Mouse (Mus musculus) frontal cortex, adult 2 months (tissue): ENCODE measurements around the gene Nrip2. TPM values are rescaled to one million over a fixed set of nuclear protein-coding genes. Genes with fewer than 3 reads are reported as not detected.

Experiments
- DNase-seq, 2 experiments: peaks; one replicate each; pipeline ENCODE4 v3.0.0; 2022; ENCODE audit warnings: low spot score in 1 of 2; ENCODE audit errors: extremely low spot score in 1 of 2
- polyA plus RNA-seq: library from polyadenylated mRNA; depleted of rRNA; stranded (reverse); fragments of >200 nt; gene quantifications from 2 replicates; pipeline ENCODE4 v1.2.3, GENCODE M21; 2012; rRNA removed

The Nrip2 gene
- polyA plus RNA-seq, 1 experiment, result 22.7 TPM

DNA sequence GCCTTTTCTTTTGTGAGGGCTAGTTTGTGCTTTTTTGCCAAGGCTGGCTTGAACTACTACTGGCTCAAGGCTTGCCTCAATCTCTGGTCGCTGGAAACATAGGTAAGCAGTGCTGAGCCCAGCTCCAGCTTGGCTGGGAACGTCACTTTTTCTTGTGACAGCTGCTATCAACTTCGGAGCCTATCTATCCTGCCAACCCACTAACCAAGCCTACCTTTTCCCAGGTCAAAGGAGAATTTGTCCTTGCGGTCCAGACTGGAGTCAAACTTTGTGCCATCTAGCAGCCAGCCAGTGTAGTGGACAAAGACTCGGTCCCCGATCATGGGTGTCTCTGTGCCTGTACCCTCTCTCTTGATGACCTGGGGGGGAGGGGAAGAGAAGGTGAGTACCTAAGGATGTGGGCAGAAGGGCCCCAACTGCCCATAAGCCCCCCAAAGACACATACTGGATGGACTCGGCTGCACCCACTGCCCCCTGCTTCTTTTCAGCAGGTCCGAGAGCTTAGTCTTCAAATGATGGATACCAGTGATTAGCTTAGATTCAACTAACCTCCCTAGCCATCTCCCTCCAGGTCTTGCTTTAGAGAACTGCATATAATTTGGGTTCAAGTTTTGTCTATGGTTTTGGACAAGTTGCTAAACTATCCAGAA lies 37.4 kb downstream of the Nrip2 start:
- DNase-seq, result no peak

DNA sequence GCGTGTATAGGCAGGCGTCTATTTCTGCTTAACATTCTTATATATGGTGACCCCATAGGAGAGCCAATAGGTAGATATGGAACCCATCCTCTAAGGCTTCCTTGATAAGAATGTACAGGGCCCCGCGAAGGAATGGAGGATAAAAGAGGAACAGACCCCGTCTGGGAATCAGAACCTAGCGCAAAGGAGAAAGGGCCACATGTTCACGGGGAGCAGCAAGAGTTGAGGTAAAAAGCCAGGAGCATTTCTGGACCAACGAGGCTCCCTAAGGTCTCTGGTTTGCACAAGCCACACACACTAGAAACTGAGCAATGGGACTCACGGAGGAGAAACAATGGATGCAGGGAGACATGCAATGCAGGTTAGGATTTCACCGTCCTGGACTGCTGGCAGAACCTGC lies 38.2 kb downstream of the Nrip2 start:
- DNase-seq, result peak in 1 of 2 experiments; percentile 27

DNA sequence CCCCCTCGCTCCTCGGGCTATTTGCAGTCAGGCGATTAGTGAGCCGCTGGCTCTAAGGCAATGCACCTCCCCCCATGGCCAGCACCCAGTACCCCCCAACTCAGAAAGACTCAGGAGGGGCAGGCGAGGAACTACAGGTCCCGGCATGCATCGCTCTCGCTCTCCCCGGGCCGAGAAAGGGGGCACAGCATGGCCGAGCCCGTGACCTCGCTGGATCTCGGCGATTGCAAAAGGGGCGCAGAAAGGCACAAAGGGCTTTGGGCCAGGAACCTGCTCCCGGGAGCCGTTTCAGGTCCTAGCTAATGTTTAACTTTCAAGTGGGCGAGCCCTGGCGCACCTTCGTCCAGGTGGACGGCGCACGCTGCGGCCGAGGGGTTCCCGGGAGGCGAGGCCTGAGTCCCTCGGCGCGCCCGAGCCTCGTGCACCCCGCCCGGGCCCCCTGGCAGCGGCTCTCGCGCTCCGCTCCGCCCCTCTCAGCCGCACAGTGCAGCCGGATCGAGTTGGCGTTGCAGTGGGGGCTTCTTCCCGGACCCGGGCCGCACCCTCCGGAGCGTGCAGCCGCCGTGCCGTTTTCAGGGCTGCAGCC lies 38.7 kb downstream of the Nrip2 start:
- DNase-seq, result peak in 1 of 2 experiments; percentile 53

DNA sequence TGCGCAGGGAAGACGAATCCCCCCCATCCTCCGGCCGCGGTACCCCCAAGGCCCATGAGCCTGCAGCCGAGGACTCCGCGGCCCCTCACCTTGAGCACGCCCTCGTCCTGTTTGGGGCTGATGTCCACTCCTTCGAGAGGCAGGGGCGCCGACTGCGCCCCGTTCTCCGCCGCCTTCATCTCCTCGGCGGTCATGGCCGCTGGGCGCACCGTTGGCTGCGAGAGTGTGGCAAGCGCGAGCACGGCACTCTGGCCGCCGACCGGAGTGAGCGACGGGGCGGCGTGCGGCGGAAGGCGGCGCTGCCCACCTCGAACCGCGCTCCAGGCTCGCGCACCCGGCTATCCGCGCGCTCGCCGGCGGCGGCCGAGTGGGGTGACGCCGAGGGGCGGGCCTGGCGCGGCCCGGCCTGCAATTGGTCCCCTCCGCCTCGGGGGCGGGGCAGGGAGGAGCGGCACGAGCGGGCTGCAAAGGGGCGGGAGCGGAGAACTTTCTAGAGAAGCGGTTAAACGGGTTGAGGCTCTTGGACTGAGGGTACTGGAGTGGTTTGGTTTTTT lies 39.3 kb downstream of the Nrip2 start, which contains the start of gene Fkbp4:
Gene Fkbp4, minus strand, starts transcription at position 361 of the 554 bp plus-strand sequence.
- DNase-seq, result peak; percentile 73 to 92

DNA sequence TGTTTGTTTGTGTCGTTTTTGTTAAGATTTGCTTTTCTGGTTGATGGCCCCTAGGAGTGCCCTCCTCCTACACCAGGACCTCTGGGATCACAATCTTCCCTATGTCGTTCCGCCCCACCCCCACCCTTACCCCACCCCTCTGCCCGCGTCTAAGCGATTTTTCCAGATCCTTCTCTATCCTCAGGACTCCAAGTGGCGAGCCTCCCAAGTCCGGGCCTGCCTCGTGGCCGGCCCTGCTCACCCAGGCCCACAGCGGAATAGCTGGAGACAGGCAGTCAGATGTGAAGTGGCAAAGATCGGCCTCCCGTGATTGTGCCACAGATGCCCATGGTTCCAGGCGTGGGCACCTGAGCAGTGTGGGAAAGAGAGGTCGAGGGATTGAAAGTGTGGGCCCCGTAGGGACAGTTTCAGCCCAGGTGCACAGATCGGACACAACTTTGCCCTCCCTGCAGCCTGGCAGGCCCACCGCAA lies 39.8 kb downstream of the Nrip2 start:
- DNase-seq, result no peak

- DNase-seq, result no peak
These were observed 41.1 kb downstream of the Nrip2 start for GRCm38 (mm10) chr6:128440238-128440637.

DNA sequence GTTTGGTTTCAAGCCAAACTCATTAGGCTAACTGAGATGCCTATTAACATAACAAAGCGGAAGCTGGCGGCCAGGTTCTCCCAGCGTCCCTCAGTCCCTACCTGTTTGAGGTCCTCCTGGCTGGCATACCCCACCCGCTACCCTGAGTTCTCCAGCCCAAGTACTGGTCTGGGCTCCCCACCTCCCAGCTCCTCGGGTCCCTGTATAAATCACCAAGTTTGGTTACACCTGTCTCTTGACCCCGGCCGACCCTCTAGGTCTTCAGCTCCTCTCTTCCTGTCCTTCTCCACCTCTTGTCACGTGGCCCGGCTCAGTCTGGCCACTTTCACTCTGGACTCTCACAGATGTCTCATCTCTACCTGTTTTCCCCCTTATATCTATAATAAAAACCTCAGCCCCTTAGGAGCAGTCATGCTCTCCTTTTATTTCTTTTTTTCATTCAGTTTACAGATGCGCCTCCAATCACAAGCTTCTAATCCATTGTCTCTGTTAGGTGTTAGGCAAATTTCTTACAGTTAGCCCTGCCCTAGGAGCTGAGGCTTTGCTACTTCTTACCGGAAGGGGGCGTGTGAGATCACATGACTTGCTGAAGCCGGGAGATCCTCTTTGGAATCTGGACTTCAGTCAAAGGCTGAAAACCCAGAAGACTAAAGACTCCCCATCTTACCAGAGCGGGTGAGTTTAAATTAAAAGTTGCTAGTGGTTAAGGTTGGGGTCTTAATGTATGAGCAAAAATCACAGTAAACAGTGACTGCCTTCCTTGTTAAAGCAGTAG lies 46.9 kb downstream of the Nrip2 start:
- DNase-seq, result peak in 1 of 2 experiments; percentile 74

- DNase-seq, result no peak
These were observed 48.0 kb downstream of the Nrip2 start for GRCm38 (mm10) chr6:128447063-128447462.

DNA sequence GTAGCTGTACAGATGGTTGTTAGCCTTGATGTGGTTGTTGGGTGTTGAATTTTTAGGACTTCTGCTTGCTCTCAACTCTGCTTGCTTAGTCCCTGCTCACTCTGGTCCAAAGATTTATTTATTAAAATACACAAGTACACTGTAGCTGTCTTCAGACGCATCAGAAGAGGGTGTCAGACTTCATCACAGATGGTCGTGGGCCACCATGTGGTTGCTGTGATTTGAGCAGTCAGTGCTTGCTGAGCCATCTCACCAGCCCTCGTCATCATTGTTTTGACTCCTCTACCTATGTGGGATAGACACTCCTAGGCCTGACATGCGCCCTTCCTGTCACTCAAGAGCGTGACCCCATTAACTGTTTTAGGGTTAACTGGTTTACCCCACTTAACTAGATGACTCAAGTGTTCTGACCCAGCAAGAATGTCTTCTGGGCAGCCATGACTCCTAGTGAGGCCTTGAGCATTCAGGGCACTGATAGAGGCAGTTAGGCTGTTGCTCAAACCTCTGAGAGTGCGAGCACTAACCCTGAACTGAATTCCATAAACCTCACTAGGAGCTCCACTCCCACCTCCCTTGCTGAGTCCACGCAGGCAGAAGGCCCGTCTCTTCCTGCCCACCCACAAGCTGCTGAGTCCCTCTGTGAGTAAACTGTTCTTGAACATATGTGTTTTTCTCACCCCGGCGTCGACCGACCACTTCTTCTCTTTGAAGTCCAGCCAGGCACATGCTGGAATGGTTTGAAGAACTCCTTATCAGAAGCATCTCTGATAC lies 56.9 kb downstream of the Nrip2 start:
- peak in 1 of 2 experiments; percentile 37 for DNase-seq

DNA sequence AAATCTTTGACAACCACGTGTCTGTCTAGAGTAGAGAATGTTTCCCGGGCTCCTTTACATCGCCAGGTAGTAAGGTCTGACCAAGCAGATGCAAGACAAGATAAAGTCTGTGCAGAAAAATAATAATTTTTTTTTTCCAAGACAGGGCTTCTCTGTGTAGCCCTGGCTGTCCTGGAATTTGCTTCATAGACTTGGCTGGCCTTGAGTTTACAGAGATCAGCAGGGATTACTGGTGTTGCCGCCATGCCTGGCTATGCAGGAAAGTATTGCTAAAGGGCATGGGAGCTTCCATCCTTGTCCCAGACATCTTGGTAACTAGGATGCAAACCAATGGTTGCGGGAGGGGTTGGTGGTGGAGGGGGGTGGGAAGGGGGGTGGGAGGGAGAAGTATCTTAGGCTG lies 58.1 kb downstream of the Nrip2 start:
- no peak for DNase-seq

DNA sequence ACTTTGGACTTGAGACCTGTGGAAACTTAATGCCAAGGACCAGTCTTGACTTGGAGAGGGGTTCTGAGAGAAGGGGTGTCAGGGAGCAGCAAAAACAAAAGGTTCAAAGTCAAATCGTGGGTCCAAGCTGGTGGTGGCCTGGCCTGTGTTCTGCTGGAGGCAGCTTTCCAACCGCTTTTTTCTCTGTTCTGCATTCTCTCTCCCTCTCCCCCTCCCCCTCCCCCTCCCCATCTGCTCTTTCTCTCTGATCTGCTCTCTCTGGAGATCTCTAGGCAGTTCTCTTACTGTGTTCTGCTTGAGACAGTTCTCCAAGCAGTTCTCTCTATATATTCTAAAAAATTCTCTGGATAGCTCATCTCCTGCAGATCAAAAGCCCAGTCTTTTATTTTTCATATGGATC lies 61.2 kb downstream of the Nrip2 start:
- no peak for DNase-seq

- DNase-seq, result no peak
These were observed 61.8 kb downstream of the Nrip2 start for GRCm38 (mm10) chr6:128460729-128461503.

- no peak for DNase-seq
These were observed 62.5 kb downstream of the Nrip2 start for GRCm38 (mm10) chr6:128461606-128462005.

GRCm38 (mm10) chr6:128464996-128465395 lies 65.9 kb downstream of the Nrip2 start:
- DNase-seq, result no peak

Other genes with a start within 250 kb of the Nrip2 start
- 0.34 and 0.40 TPM in 2 replicates for gene Tead4, start 98.5 kb upstream of the Nrip2 start, polyA plus RNA-seq
- gene Tulp3, start 43.4 kb upstream of the Nrip2 start, polyA plus RNA-seq, result 33.3 and 35.9 TPM in 2 replicates
- gene Rhno1, start 36.4 kb upstream of the Nrip2 start, polyA plus RNA-seq, result 13.9 and 15.3 TPM in 2 replicates
- gene Foxm1, start 36.3 kb upstream of the Nrip2 start, polyA plus RNA-seq, result 2.2 TPM in 2 replicates
- gene Tex52, start 23.8 kb upstream of the Nrip2 start, polyA plus RNA-seq, result 1.9 and 2.0 TPM in 2 replicates
- not detected in 2 replicates for gene Gm44596, start 23.8 kb upstream of the Nrip2 start, polyA plus RNA-seq
- 27.4 and 28.2 TPM in 2 replicates for gene Itfg2, start 25.6 kb downstream of the Nrip2 start, polyA plus RNA-seq
- gene Fkbp4, start 39.4 kb downstream of the Nrip2 start, polyA plus RNA-seq, result 124 and 128 TPM in 2 replicates
- not detected in 2 replicates for gene Pzp, start 127.4 kb downstream of the Nrip2 start, polyA plus RNA-seq
- gene A2ml1, start 182.3 kb downstream of the Nrip2 start, polyA plus RNA-seq, result 16.5 and 18.7 TPM in 2 replicates
- not detected in 2 replicates for gene Klrb1a, start 224.2 kb downstream of the Nrip2 start, polyA plus RNA-seq